Mouse (Mus musculus): Measurements from ENCODE around the gene Nipsnap2.
"Not testable (repeated sequence)": the region's sequence is repeated elsewhere in the genome, so short reads cannot be mapped to it uniquely, and the experiment has no call there.

The Nipsnap2 gene

DNA sequence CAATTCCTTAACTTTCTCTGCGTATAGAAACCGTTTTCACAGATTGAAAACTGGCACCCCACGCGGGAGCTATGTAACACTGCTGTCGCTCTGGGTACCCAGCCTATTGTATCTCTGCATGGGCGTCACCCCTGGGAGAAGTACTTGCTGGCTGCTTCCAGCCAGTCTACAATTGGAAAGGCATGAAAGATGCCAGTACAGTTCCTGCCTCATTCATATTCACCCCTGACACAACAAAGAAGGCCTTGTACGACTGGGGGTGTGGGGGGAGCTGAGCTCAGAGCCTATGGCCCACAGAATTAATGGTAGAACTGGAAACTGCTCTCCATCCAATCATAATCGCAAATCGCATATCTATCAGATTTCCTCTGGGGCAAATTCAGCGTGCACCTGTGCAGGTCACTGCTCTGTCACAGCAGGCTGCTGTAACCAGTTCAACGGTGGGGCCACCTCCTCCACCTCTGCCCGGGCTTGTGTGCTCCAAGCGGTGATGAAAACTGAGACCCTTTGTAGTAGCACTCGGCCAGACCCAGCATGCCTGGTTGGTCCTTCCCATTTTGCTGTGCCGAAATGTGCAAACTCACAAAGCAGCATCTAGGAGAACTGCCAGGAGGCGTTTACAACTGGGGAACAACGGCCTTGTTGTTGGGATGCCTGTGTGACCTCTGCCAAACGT lies 37.1 kb downstream of the Nipsnap2 start:
- no peak for DNase-seq

DNA sequence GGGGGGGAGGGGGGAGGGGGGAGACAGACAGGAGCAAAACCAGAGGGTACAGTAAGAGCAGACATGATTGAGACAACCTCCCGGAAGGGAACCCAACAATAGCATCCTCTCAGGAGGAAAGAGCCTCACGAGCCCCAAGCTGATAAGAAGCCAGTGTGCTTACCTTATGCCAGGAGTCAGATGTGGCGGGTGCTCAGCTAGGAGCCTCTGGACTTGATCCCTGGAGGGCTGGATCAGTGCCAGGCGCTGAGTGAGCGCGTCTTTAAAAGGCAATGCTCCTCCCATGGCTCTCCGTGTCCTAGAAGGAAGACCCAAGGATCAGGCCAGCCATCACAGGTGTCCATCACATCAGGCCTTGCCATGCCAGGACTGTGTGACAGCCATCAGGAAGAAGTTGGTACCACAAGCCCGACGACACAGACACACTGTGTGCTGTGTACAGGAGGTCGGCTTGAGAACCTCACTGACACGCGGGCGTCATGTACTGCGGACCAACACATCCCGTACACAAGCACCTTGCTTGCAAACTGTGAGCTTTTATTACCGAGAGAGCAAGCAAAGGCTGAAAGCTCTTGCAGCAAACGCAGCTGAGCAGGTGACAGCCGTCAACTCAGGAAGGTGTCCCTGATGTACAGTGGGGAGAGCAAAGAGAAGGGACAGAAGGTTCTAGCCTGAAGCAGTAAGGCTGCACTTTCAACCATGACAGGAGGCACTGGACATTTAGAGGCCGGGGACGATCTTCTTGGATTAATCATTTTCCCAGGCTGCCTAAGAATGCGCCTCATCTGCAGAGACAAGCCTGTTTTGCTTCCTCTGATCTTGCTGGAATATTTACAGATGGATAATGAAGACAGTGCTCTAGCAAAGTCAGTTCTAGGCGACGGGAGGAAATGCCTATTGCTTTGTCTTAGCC lies 45.8 kb downstream of the Nipsnap2 start:
- no peak for DNase-seq

DNA sequence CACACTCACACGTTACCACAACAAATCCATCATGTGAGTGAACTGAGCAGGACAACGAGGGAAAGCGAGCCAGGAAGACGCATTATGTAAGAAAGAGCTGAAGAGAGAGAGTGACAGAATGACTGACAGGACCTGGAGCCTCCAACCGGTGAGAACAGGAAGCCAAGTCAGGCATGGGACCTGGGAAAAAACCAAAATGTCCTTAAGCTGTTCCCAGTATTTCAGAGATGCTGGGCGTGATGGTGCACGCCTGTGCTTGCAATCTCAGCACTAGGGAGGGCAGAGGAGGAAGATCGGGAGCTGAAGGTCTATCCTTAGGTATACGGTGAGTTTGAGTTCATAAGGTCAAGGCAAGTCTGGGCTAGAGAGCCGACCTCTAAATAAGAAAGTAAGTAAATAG lies 47.6 kb downstream of the Nipsnap2 start:
- no peak for DNase-seq

DNA sequence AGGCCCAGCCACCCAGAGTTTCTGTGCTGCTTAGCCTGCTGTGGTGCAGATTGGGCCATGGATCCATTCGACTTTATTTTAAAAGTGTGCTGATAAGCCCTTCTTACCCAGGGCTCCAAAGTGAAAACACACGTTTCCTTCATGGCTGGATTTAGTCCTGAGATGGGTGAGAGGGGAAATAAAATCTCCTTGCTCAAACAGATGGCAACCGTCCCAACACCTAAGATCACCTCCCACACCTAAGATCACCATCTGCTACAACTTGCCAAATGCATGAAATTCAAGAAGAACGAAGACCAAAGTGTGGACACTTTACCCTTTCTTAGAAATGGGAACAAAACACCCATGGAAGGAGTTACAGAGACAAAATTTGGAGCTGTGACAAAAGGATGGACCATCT lies 48.5 kb downstream of the Nipsnap2 start:
- DNase-seq: not testable (repeated sequence)

DNA sequence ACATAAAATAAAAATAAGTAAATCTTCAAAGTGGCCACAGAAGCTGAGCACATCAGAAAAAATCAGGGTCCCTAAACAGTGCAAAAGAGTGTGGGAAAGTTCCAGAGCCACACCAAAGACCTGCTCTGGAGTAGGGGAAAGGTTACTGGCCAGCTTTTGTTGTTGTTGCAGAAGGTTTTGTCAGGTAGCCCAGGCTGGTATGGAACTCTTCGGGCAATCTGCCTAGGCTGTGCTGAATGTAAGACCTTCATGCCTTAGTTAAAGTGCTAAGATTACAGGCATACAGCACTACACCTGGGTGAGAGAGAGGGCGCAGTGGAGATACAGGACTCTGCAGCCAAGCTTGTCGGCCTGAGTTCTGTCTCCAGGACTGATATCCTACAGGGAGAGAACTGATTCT lies 49.8 kb downstream of the Nipsnap2 start:
- DNase-seq: no peak

DNA sequence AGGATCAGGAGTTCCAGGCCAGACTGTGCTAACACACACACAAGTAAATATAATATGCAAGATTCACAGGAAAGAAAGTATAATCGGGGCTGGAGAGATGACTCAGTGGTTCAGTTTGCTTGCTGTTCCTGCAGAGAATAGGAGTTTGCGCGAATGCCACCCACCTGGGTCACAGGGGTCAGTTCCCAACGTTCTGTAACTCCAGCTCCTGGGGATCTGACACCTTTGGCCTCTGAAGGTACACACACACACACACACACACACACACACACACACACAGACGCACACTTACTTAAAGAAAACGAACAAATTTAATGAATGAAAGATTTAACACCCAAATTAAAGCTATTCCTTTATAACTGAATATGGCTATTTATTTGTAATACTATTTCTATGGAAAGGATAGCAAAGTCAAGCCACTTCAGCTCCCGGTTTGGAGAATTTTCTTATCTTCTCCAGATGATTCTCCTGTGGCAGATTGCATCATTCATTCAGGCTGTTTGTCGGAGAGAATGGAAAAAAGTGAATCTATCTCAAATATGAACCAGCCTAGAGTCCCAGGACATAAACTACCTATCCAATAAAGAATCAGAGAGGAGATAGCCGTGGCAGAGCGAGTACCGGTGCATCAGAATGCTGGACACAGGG lies 53.6 kb downstream of the Nipsnap2 start:
- DNase-seq: no peak

DNA sequence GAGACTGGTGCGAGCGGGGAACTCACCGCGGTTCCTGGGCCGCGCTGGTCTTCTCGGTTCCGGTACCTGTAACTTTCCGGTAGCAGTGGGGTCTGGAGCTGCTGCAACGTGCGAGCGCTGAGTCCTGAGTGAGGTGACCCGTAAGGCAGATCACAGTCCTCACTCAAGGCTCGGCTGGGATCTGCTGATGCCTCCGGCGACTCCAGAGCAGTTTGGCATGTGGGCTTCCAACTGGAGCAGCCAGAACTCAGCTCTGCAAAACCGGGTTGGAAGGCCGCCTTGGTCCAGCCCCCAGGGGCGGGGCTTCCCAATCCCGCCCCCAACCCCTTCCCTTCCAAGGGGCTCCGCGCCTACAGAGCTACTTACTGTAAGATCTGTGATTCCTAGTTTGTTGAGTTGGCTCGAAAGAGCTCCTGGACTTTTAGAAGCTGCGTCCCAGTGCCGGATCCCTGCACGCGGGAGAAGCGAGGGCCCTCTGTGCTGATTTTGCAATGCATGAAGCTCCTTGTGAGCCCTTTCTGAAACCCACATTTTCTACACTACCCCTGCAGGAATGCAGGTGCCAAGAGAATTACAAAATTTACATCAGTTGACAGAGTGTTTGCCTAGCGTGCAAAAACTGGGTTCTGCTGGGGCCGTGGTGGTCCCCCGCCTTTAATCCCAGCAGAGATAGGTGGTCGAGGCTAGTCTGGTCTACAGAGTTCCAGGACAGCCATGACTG lies 54.3 kb downstream of the Nipsnap2 start:
- peak; percentile 85 for DNase-seq

DNA sequence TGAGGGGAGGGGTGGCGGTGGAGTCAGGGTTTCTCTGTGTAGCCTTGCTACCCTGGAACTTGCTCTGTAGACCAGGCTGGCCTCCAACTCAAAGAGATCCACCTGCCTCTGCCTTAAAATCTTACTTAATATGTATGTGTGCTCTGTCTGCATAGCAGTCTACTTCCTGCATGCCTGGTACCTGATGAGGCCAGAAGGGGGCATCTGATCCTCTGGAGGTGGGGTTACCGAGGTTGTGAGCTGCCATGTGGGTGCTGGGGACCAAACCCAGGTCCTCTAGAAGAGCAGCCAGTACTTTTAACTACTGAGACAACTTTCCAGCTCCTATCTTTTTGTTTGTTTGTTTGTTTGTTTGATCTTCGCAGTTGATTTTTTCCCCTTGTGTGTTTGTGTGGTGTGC lies 55.3 kb downstream of the Nipsnap2 start:
- DNase-seq: no peak

DNA sequence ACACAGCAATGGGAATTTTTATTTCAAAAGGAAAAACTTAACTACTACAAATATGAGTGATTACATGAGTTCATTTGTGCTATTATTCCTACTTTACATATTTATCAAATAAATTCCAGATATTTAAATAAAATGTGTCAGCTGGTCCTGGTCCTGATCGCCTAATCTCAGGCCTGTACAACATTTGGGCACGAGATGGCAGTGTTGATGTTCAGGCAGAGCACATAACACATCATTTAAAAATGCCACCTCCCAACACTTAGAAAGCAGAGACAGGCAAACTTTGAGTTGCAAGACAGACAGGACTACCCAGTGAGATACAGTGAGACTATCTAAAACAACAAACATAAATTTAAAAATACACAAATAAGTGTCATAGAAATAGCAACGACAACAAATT lies 57.3 kb downstream of the Nipsnap2 start:
- DNase-seq: peak; percentile 19

DNA sequence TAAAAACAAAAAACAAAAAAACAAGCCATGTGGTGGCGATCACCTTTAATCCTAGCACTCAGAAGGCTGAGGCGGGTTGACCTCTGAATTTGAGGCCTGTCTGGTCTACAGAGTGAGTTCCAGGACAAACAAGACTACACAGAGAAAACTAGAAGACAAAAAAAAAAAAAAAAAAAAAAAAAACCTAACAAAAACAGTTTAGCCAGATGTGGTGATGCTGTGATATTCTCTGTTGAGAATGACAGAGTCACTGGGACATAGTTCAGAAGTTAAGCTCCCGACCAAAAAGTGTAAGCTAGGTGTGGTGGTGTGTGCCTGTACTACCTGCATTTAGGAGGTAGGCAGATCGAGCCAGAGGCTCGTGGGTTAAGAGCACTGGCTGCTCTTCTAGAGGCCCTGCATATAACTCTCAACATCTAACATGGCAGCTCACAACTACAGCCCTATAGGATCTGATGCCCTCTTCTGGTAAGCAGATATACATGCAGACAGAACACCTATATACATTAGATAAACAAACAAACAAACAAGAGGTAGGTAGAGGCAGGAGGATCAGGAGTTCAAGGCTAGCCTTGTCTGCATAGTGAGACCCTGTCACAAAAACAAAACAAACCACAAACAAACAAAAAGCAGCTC lies 60.5 kb downstream of the Nipsnap2 start:
- no peak for DNase-seq

DNA sequence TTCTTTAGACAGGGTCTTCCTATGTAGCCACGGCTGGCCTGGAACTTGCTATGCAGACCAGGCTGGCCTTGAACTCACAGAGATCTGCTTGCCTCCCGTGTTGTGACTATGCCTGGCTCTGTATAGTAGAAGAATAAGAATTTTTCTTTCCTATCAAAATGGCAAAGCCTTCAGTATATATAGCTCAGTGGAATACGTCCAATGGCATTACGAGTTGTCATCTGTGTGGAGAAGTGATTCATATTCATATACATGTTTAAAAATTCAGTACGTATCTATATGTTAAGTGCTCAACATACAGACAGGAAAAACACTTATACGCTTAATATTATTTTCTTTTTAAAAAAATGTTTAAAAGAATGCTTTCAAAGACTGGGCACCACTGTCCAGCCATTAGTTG lies 61.3 kb downstream of the Nipsnap2 start:
- DNase-seq: no peak

DNA sequence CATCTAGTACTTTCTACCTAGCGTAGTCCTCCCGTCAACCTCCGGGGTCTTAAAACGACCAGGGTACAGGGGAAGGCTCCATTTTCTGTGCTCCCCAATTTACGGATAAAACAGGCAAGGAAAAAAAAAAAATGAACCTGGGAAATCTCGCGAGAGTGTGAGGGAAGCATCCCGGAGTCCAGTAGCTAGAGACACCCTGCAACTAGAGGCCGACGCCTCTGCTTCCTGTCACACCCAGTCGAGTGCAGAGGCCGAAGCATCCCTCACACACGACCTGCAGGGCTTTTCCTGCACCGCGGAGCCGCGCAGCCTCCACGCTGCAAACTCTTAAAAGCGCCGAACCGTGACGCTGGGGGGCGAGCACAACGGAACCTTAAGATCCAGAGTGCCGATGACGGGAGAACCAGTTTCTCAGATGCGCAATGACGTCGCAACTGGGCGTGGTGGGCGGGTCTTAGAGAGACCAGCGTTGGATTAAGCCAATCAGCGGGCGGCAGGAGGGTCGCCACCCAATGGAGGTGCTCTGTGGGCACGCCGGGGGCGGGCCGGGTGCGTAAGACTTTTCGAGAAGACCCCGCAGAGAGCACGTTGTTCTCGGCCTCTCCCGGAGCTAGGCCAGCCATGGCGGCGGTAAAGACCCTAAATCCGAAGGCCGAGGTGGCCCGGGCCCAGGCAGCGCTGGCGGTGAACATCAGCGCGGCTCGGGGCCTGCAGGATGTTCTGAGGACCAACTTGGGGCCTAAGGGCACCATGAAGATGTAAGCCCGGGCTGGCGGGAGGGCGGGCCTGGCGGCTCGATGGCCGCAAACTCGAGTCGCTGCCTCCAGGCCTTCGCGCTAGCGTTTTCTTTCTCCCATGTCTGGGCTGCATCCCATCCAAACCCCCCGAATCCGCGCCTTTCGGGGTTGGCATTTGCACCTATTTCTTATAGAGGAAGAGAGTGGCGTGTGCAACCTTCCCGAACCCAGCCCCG lies 62.2 kb downstream of the Nipsnap2 start, which contains the start of gene Psph:
Gene Psph (minus strand): TSS at position 632 of the 973 bp plus-strand sequence.
- peak; percentile 98 for DNase-seq

DNA sequence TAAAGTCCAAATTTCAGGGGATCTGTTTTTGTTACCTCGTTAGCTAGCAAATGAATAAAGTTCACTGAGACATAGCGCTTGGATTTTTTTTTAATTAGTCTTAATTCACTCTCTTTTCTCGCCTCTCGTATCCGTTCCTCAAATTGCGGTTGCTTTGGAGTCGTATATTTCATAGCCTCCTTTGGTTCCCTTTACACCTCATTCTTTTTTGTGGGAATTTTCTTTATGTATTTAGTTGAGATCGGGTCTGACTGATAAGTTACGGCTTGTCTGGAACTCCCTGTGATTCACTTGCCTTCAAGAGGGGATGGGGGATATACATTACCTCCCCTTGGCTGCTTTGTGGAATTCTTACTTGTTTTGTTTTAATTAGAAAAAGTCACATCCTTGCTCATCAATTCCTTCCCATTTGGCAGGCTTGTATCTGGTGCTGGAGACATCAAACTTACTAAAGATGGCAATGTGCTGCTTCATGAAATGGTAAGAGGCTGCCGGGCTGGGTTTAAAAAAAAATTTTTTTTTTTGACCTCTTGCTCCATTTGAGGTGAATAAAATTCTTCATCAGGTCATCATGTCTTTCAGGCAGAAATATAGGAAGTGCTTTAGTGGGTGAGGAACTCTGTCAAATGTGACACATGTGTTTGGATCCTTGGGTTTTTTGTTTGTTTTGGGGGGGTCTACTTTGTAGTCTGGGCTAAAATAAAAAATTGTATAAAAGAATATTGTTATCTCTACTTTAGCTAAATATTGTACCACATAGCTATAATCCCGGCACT lies 63.1 kb downstream of the Nipsnap2 start:
- DNase-seq: no peak

DNA sequence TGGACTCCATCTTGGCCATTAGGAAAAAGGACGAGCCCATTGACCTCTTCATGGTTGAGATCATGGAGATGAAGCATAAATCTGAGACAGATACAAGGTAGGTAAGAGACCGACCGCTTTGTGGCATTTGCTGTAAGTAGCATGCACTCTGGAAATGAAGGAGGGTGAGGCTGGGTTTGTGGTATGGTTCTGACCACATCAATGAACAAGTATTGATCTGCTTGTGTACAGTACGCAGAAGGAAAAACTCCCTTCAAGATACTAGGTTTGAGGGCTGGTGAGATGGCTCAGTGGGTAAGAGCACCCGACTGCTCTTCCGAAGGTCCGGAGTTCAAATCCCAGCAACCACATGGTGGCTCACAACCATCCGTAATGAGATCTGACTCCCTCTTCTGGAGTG lies 65.7 kb downstream of the Nipsnap2 start:
- not testable (repeated sequence) for DNase-seq
